Mouse (Mus musculus) embryonic stem cell, embryonic (primary cell): ENCODE data around the gene Kif16b.

Source experiments
- CTCF ChIA-PET, 4 experiments: fragments of 300-600 bp in 2 of 4; fragments of 350-600 bp in 2 of 4; sonication (Branson Sonifier 250); formaldehyde crosslinking; loops; one replicate each; lab custom pipeline; 2022; ENCODE audit warnings: inconsistent platforms in 2 of 4; lab: Charles Lee
- POLR2A ChIA-PET, 4 experiments: fragments of 300-600 bp in 2 of 4; fragments of 350-600 bp in 2 of 4; sonication (Branson Sonifier 250); formaldehyde crosslinking; loops; one replicate each; lab custom pipeline; 2022; ENCODE audit warnings: antibody characterized with exemption in 4 of 4, inconsistent platforms in 1 of 4; lab: Charles Lee

Gene Kif16b

GRCm38 (mm10) chr2:142700689-142701088 lies 200.6 kb downstream of the Kif16b start:
- CTCF ChIA-PET = no interaction called here
- POLR2A ChIA-PET = interaction anchor here in 1 of 4 experiments (0.5 kb wide), 1 partner anchor 1576 kb away, joined by 5 read pairs; no protein-coding TSS in a partner anchor

GRCm38 (mm10) chr2:142698650-142699049 lies 202.7 kb downstream of the Kif16b start:
- POLR2A ChIA-PET = no interaction called here
- CTCF ChIA-PET = no interaction called here

GRCm38 (mm10) chr2:142694936-142695331 lies 206.4 kb downstream of the Kif16b start:
- CTCF ChIA-PET = no interaction called here
- POLR2A ChIA-PET = interaction anchor here in 1 of 4 experiments (0.6 kb wide), 1 partner anchor 1581 kb away, joined by 3 read pairs; no protein-coding TSS in a partner anchor

- ChIA-PET POLR2A (interaction anchor here in 1 of 4 experiments (0.6 to 0.7 kb wide), 2 partner anchors 443 to 1581 kb away, joined by 3 read pairs; no protein-coding TSS in a partner anchor), CTCF (no interaction called here)
Measured at GRCm38 (mm10) chr2:142694019-142694935, 207.1 kb downstream of the Kif16b start.

- ChIA-PET CTCF (interaction anchor here in 1 of 4 experiments (0.5 kb wide), 1 partner anchor 443 kb away, joined by 6 read pairs; no protein-coding TSS in a partner anchor), POLR2A (interaction anchor here in 1 of 4 experiments (0.7 kb wide), 2 partner anchors 284 to 443 kb away, joined by 3 read pairs; no protein-coding TSS in a partner anchor)
Measured at GRCm38 (mm10) chr2:142693461-142693860, 207.9 kb downstream of the Kif16b start.

- POLR2A ChIA-PET = no interaction called here
- CTCF ChIA-PET = no interaction called here
Measured at GRCm38 (mm10) chr2:142689496-142689895, 211.8 kb downstream of the Kif16b start.

GRCm38 (mm10) chr2:142687936-142688514 lies 213.3 kb downstream of the Kif16b start:
- ChIA-PET POLR2A (interaction anchor here in 1 of 4 experiments (0.6 kb wide), 1 partner anchor 64 kb away, joined by 3 read pairs; no protein-coding TSS in a partner anchor), CTCF (no interaction called here)

- ChIA-PET CTCF (no interaction called here), POLR2A (no interaction called here)
Measured at GRCm38 (mm10) chr2:142682965-142683709, 218.2 kb downstream of the Kif16b start.

- CTCF ChIA-PET = no interaction called here
- POLR2A ChIA-PET = no interaction called here
Measured at GRCm38 (mm10) chr2:142668426-142668825, 232.9 kb downstream of the Kif16b start.

- CTCF ChIA-PET = interaction anchor here in 1 of 4 experiments (0.5 kb wide), 1 partner anchor 37 kb away, joined by 4 read pairs; no protein-coding TSS in a partner anchor
- POLR2A ChIA-PET = no interaction called here
Measured at GRCm38 (mm10) chr2:142651591-142651990, 249.7 kb downstream of the Kif16b start.

GRCm38 (mm10) chr2:142648023-142648453 lies 253.3 kb downstream of the Kif16b start:
- ChIA-PET CTCF (no interaction called here), POLR2A (no interaction called here)

GRCm38 (mm10) chr2:142646863-142647262 lies 254.5 kb downstream of the Kif16b start:
- POLR2A ChIA-PET = no interaction called here
- CTCF ChIA-PET = no interaction called here

GRCm38 (mm10) chr2:142641766-142642165 lies 259.6 kb downstream of the Kif16b start:
- ChIA-PET POLR2A (interaction anchor here in 1 of 4 experiments (0.7 to 1.5 kb wide), 3 partner anchors 59 to 1525 kb away, joined by 3 to 4 read pairs (median 3); no protein-coding TSS in a partner anchor), CTCF (no interaction called here)

GRCm38 (mm10) chr2:142635606-142636304 lies 265.6 kb downstream of the Kif16b start:
- ChIA-PET POLR2A (no interaction called here), CTCF (no interaction called here)

GRCm38 (mm10) chr2:142633996-142634559 lies 267.3 kb downstream of the Kif16b start:
- ChIA-PET POLR2A (interaction anchor here in 1 of 4 experiments (0.5 kb wide), 1 partner anchor 20 kb away, joined by 3 read pairs; no protein-coding TSS in a partner anchor), CTCF (no interaction called here)

- ChIA-PET POLR2A (interaction anchor here in 1 of 4 experiments (1.1 kb wide), 1 partner anchor 13 kb away, joined by 3 read pairs; no protein-coding TSS in a partner anchor), CTCF (interaction anchor here in 1 of 4 experiments (0.9 kb wide), 1 partner anchor 337 kb away, joined by 3 read pairs; no protein-coding TSS in a partner anchor)
Measured at GRCm38 (mm10) chr2:142629523-142630312, 271.6 kb downstream of the Kif16b start.

GRCm38 (mm10) chr2:142625756-142626155 lies 275.6 kb downstream of the Kif16b start:
- CTCF ChIA-PET = no interaction called here
- POLR2A ChIA-PET = no interaction called here
